In the genomic region with DNA sequence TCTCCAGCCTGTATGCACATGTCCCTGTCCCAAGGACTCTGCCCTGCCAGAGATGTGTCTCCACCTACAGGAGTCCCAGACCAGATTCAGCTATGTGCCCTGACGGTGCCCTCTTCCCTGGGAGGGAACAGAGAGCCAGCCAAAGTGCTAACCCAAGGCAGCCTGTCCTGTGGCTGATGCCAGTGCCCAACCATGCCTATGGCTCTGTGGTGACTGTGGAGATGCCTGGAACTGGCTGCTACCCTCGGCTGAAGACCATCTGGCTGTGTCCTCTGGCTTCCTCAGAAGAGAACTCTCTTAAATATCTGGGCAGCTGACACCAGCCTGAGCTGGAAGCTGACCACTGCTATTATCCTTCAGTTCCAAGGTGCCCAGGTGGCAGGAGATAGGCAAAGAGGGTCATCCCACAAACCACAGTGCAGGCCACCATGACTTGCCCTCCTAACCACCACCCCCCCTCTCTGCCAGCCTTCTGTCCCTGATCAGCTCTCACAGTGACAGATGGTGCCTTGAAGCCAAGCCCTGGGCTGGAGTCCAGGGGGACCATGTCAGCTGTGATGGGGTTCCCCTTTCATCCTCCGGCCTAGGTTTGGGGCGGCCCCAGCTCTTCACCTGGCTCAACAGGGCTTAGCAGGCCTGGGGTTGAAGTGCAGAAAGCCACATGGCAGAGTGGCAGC, we compare ENCODE assay signal across 11 mouse cellular contexts. TPM values are rescaled to one million over a fixed set of nuclear protein-coding genes. Genes with fewer than 3 reads are reported as not detected.
DNase-seq lines count a peak whose midpoint lies in the region; ATAC-seq and TF ChIP-seq lines count a peak whose summit lies in the region.
"Had no signal": no experiment of that assay in that cellular context is flagged by ENCODE, and none has a peak within 500 bp of the region (broad histone marks: within the 10 kb centered on the region; RNA-seq: fewer than 3 reads in every experiment).

No protein-coding gene starts in this region.

- H3K4me2 ChIP-seq in limb, embryonic 13.5 days (replicated peaks), result no peak overlapping the region
- no peak overlapping the region for H3K4me2 ChIP-seq in hindbrain, postnatal 0 days (ENCODE audit: low read depth, low read length)
- H3K4me2 ChIP-seq: intestine, embryonic 15.5 days had no signal

- no peaks in the 10 kb centered on the region for H3K9me3 ChIP-seq in limb, embryonic 13.5 days
- H3K9me3 ChIP-seq in limb, embryonic 10.5 days (replicated peaks), result no peaks in the 10 kb centered on the region
- H3K9me3 ChIP-seq in hindbrain, postnatal 0 days (ENCODE audit: low read length), result no peaks in the 10 kb centered on the region
- H3K9me3 ChIP-seq: intestine, embryonic 15.5 days had no signal

- H3K27ac ChIP-seq in limb, embryonic 13.5 days, result no peak overlapping the region
- no peak overlapping the region for H3K27ac ChIP-seq in limb, embryonic 10.5 days
- H3K27ac ChIP-seq in hindbrain, postnatal 0 days, result peak overlapping the region; percentile 46
- H3K27ac ChIP-seq: intestine, embryonic 15.5 days had no signal

- peaks cover 16% of the 10 kb centered on the region for H3K4me1 ChIP-seq in limb, embryonic 13.5 days
- H3K4me1 ChIP-seq in limb, embryonic 10.5 days, result peaks cover 17% of the 10 kb centered on the region
- peaks cover 7% of the 10 kb centered on the region for H3K4me1 ChIP-seq in hindbrain, postnatal 0 days (ENCODE audit: insufficient read depth, low read length)
- H3K4me1 ChIP-seq: intestine, embryonic 15.5 days had no signal

- no peaks in the 10 kb centered on the region for H3K36me3 ChIP-seq in limb, embryonic 13.5 days
- H3K36me3 ChIP-seq in limb, embryonic 10.5 days, result no peaks in the 10 kb centered on the region
- no peaks in the 10 kb centered on the region for H3K36me3 ChIP-seq in hindbrain, postnatal 0 days (ENCODE audit: insufficient read depth, low read length)
- H3K36me3 ChIP-seq: intestine, embryonic 15.5 days had no signal

- no peak overlapping the region for H3K9ac ChIP-seq in limb, embryonic 13.5 days
- no peak overlapping the region for H3K9ac ChIP-seq in hindbrain, postnatal 0 days (replicated peaks; ENCODE audit: low read length)
- H3K9ac ChIP-seq: intestine, embryonic 15.5 days had no signal

- WGBS in limb, embryonic 13.5 days, result 79% methylated on average over 4 of the region's 4 CpGs
- WGBS in limb, embryonic 10.5 days, result 86% methylated on average over 4 of the region's 4 CpGs
- 49% methylated on average over 4 of the region's 4 CpGs for WGBS in hindbrain, postnatal 0 days

- H3K4me3 ChIP-seq in limb, embryonic 13.5 days, result no peak overlapping the region
- no peak overlapping the region for H3K4me3 ChIP-seq in limb, embryonic 10.5 days
- H3K4me3 ChIP-seq in hindbrain, postnatal 0 days (ENCODE audit: low read length), result no peak overlapping the region
- H3K4me3 ChIP-seq: intestine, embryonic 15.5 days had no signal

- no peak for TF ChIP-seq CTCF in hindbrain, postnatal 0 days (IDR thresholded peaks at IDR 0.05; ENCODE audit: low read depth)

- DNase-seq in limb, embryonic 10.5 days (ENCODE audit: low spot score), result no peak
- DNase-seq in cerebellum, adult 18-20 months, result peak; percentile 92 to 95
- DNase-seq in gastrocnemius, adult 8-10 months (ENCODE audit: low spot score in 2 of 2), result peak; percentile 61 to 70
- DNase-seq in hindbrain, postnatal 0 days (ENCODE audit: low spot score), result peak; percentile 41
- no peak for DNase-seq in urinary bladder, adult 2 months (ENCODE audit: low spot score)
- no peak for DNase-seq in layer of hippocampus, postnatal 25 days (ENCODE audit: extremely low spot score in 1 of 2, low spot score in 1 of 2)
- DNase-seq: lung, postnatal 14 days had no signal

- 0 out of 2 replicates have a peak, but pooled peaks have one; percentile 12 for ATAC-seq in limb, embryonic 13.5 days (ENCODE audit: low FRiP score, low read depth)
- peak; percentile 77 for ATAC-seq in hindbrain, postnatal 0 days
- ATAC-seq in erythroblast, adult 5-6 weeks (replicated peaks; ENCODE audit: low FRiP score, poor library complexity, severe bottlenecking), result no peak
- ATAC-seq: intestine, embryonic 15.5 days had no signal

- no peaks in the 10 kb centered on the region for H3K27me3 ChIP-seq in limb, embryonic 13.5 days
- no peaks in the 10 kb centered on the region for H3K27me3 ChIP-seq in limb, embryonic 10.5 days (ENCODE audit: low read depth, poor library complexity, severe bottlenecking)
- no peaks in the 10 kb centered on the region for H3K27me3 ChIP-seq in hindbrain, postnatal 0 days (ENCODE audit: insufficient read depth, low read length)
- H3K27me3 ChIP-seq: intestine, embryonic 15.5 days had no signal

RNA-seq across cellular contexts. Expression of a gene that starts 18.7 kb away (rescaled TPM):
- polyA plus RNA-seq in limb, embryonic 13.5 days (2015; fragmentation: Nextera tagmentation; extraction: Ambion mirVana), result 31.5 and 32.3 TPM in 2 replicates
- 24.9 and 28.0 TPM in 2 replicates for polyA plus RNA-seq in limb, embryonic 10.5 days (2016; fragmentation: Nextera tagmentation; extraction: Ambion mirVana)
- 1 to 10 TPM; 2.5 to 3.6 (median 3.2) TPM for total RNA-seq in gastrocnemius, adult 8-10 months (2022)
- 6.5 and 8.1 TPM in 2 replicates for total RNA-seq in hindbrain, postnatal 0 days (2014; rRNA removed)
- 3.8 and 5.2 TPM in 2 replicates for polyA plus RNA-seq in hindbrain, postnatal 0 days (2015; fragmentation: Nextera tagmentation; extraction: Ambion mirVana)
- polyA plus RNA-seq in urinary bladder, adult 2 months (2012; rRNA removed), result 20.2 and 24.1 TPM in 2 replicates
- total RNA-seq in layer of hippocampus, postnatal 25 days (2021), result 1 to 10 TPM; 2.3 to 2.8 TPM
- not detected in 2 replicates for total RNA-seq in erythroblast, adult 5-6 weeks (2015; ENCODE audit: low replicate concordance)
- total RNA-seq in erythroblast, adult 5-6 weeks (2017; ENCODE audit: low replicate concordance), result not detected in 2 replicates

RNA-seq across cellular contexts. Expression of a gene that starts 50.4 kb away (rescaled TPM):
- not detected in 2 replicates for polyA plus RNA-seq in limb, embryonic 13.5 days (2015; fragmentation: Nextera tagmentation; extraction: Ambion mirVana)
- polyA plus RNA-seq in limb, embryonic 10.5 days (2016; fragmentation: Nextera tagmentation; extraction: Ambion mirVana), result not detected in 2 replicates
- not detected for total RNA-seq in gastrocnemius, adult 8-10 months (2022)
- total RNA-seq in hindbrain, postnatal 0 days (2014; rRNA removed), result 1.4 TPM in 1 of 2 replicates, not detected in the other
- polyA plus RNA-seq in hindbrain, postnatal 0 days (2015; fragmentation: Nextera tagmentation; extraction: Ambion mirVana), result 0.18 and 0.29 TPM in 2 replicates
- polyA plus RNA-seq in urinary bladder, adult 2 months (2012; rRNA removed), result not detected in 2 replicates
- total RNA-seq in layer of hippocampus, postnatal 25 days (2021), result not detected
- not detected in 2 replicates for total RNA-seq in erythroblast, adult 5-6 weeks (2015; ENCODE audit: low replicate concordance)
- total RNA-seq in erythroblast, adult 5-6 weeks (2017; ENCODE audit: low replicate concordance), result 1.6 TPM in 1 of 2 replicates, not detected in the other
- total RNA-seq: ES-E14 had no signal
- polyA plus RNA-seq: intestine, embryonic 15.5 days had no signal

Comparison
In these comparisons a context has a peak if more than half of its experiments do, and no peak if none do; other contexts are left out.
1. DNase-seq: peak in cerebellum, adult 18-20 months (2 of 2), gastrocnemius, adult 8-10 months (2 of 2) and hindbrain, postnatal 0 days (single experiment); none in limb, embryonic 10.5 days (single experiment), urinary bladder, adult 2 months (single experiment) and layer of hippocampus, postnatal 25 days (0 of 2).